Mouse (Mus musculus): ENCODE results near the gene 1700019N19Rik. TPM values are rescaled to one million over a fixed set of nuclear protein-coding genes. Genes with fewer than 3 reads are reported as not detected.
A peak's percentile ranks its signal among the peaks of the same experiment; 100 is the strongest.

Gene 1700019N19Rik
- total and polyA plus RNA-seq, 2 experiments from 2014 or later: not detected

DNA sequence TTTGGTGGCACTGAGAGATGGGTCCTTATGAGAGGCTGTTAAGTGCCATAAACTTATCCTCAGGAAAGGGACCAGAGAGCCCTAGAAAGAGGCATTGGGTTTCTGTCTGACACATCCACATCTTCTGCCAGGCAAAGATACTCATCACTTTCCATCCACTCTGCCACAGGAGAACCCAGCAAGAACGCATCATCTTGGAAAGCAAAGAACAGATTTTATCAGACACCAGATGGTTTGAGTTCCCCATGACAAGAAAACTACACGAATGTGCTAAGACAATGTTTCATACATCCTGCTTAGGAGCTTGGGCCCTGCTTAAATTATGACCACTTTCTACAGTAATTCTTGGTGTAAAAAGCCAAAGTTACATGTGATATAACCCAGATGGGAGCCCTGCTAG is 43.4 kb downstream of the 1700019N19Rik start:
- WGBS: 73% methylated on average over 2 of the region's 2 CpGs
- no peaks in the 10 kb centered on the region for H3K27me3 ChIP-seq (ENCODE audit: insufficient read depth, low read length)
- no peak overlapping the region for H3K4me2 ChIP-seq (ENCODE audit: low read depth)
- DNase-seq (peak; percentile 36), ATAC-seq (peak; percentile 40)
- TF ChIP-seq CTCF (IDR thresholded peaks at IDR 0.05; ENCODE audit: low read depth): no peak
- no peak overlapping the region for H3K4me3 ChIP-seq (ENCODE audit: low read depth, low read length)
- no peak overlapping the region for H3K9ac ChIP-seq
- no peaks in the 10 kb centered on the region for H3K36me3 ChIP-seq (ENCODE audit: insufficient read depth)
- no peaks in the 10 kb centered on the region for H3K4me1 ChIP-seq (ENCODE audit: insufficient read depth)
- H3K9me3 ChIP-seq (ENCODE audit: low read length): no peaks in the 10 kb centered on the region
- no peak overlapping the region for H3K27ac ChIP-seq (ENCODE audit: low read depth, low read length)

- Histone ChIP-seq H3K4me2 (ENCODE audit: low read depth) (no peak overlapping the region), H3K4me3 (ENCODE audit: low read depth, low read length) (no peak overlapping the region), H3K9ac (no peak overlapping the region), H3K27me3 (ENCODE audit: insufficient read depth, low read length) (no peaks in the 10 kb centered on the region), H3K36me3 (ENCODE audit: insufficient read depth) (no peaks in the 10 kb centered on the region), H3K4me1 (ENCODE audit: insufficient read depth) (no peaks in the 10 kb centered on the region), H3K27ac (ENCODE audit: low read depth, low read length) (no peak overlapping the region), H3K9me3 (ENCODE audit: low read length) (no peaks in the 10 kb centered on the region)
- WGBS: 89% methylated on average over 9 of the region's 9 CpGs
- no peak for TF ChIP-seq CTCF (IDR thresholded peaks at IDR 0.05; ENCODE audit: low read depth)
- DNase-seq: no peak
- ATAC-seq: no peak
Observed at GRCm38 (mm10) chr19:58747498-58748000, 46.7 kb downstream of the 1700019N19Rik start.

DNA sequence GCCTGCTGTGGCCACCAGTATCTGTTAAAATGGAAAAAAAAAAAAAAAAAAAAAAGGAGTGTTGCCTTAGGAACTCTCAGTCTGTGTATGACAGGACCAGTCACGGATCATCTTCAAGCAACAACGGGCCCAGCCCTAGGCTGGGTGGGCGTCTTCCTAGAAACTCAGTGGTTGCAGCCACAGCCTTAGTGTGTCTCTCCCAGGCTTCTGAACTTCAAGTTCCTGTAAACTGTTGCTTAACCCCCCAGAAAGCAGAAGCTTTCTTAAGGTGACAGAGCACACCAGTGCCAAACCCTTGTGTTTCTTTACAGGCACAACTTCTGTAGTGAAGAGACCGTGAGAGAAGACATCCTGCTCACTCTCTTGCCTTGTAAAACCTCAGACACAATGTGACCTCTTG is 50.5 kb downstream of the 1700019N19Rik start:
- no peaks in the 10 kb centered on the region for H3K9me3 ChIP-seq (ENCODE audit: low read length)
- H3K4me1 ChIP-seq (ENCODE audit: insufficient read depth): no peaks in the 10 kb centered on the region
- no peak overlapping the region for H3K4me3 ChIP-seq (ENCODE audit: low read depth, low read length)
- H3K27me3 ChIP-seq (ENCODE audit: insufficient read depth, low read length): no peaks in the 10 kb centered on the region
- no peaks in the 10 kb centered on the region for H3K36me3 ChIP-seq (ENCODE audit: insufficient read depth)
- ATAC-seq: no peak
- no peak overlapping the region for H3K9ac ChIP-seq
- WGBS: 86% methylated on average over 4 of the region's 4 CpGs
- no peak for TF ChIP-seq CTCF (IDR thresholded peaks at IDR 0.05; ENCODE audit: low read depth)
- H3K4me2 ChIP-seq (ENCODE audit: low read depth): no peak overlapping the region
- H3K27ac ChIP-seq (ENCODE audit: low read depth, low read length): no peak overlapping the region
- DNase-seq: no peak

GRCm38 (mm10) chr19:58742711-58743110 is 51.5 kb downstream of the 1700019N19Rik start:
- H3K36me3 ChIP-seq (ENCODE audit: insufficient read depth): no peaks in the 10 kb centered on the region
- no peak for TF ChIP-seq CTCF (IDR thresholded peaks at IDR 0.05; ENCODE audit: low read depth)
- no peak overlapping the region for H3K27ac ChIP-seq (ENCODE audit: low read depth, low read length)
- no peaks in the 10 kb centered on the region for H3K9me3 ChIP-seq (ENCODE audit: low read length)
- no peak overlapping the region for H3K9ac ChIP-seq
- no peak overlapping the region for H3K4me3 ChIP-seq (ENCODE audit: low read depth, low read length)
- no peak overlapping the region for H3K4me2 ChIP-seq (ENCODE audit: low read depth)
- ATAC-seq (no peak), DNase-seq (no peak)
- no peaks in the 10 kb centered on the region for H3K4me1 ChIP-seq (ENCODE audit: insufficient read depth)
- WGBS: 94% methylated on average over 4 of the region's 4 CpGs
- H3K27me3 ChIP-seq (ENCODE audit: insufficient read depth, low read length): no peaks in the 10 kb centered on the region

- Histone ChIP-seq H3K36me3 (ENCODE audit: insufficient read depth) (no peaks in the 10 kb centered on the region), H3K4me2 (ENCODE audit: low read depth) (no peak overlapping the region), H3K9ac (no peak overlapping the region), H3K4me1 (ENCODE audit: insufficient read depth) (no peaks in the 10 kb centered on the region), H3K27ac (ENCODE audit: low read depth, low read length) (no peak overlapping the region), H3K4me3 (ENCODE audit: low read depth, low read length) (no peak overlapping the region), H3K27me3 (ENCODE audit: insufficient read depth, low read length) (no peaks in the 10 kb centered on the region), H3K9me3 (ENCODE audit: low read length) (no peaks in the 10 kb centered on the region)
- DNase-seq (no peak), ATAC-seq (no peak)
- no peak for TF ChIP-seq CTCF (IDR thresholded peaks at IDR 0.05; ENCODE audit: low read depth)
- WGBS: 37% methylated on average over 6 of the region's 6 CpGs
Observed at GRCm38 (mm10) chr19:58741036-58741435, 53.2 kb downstream of the 1700019N19Rik start.

DNA sequence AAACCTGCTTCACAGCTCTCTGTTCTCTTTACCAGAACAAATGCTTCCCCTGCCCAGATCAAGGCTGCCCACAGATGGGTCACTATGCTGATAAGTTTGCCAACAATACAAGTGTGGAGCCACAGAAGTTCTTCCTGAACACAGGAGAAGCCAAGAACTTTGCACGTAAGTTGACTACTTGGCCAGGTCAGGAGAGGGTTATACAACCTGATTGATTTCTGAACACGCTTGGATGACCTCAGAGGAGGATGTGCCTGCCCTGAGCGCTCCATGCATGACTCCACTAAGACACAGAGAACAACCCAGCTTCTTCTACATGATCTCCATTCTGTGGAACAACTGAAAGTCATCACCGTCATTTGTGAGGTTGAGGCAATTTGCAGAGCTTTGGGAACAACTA is 56.1 kb downstream of the 1700019N19Rik start:
- H3K27me3 ChIP-seq (ENCODE audit: insufficient read depth, low read length): no peaks in the 10 kb centered on the region
- H3K4me1 ChIP-seq (ENCODE audit: insufficient read depth): no peaks in the 10 kb centered on the region
- H3K4me3 ChIP-seq (ENCODE audit: low read depth, low read length): no peak overlapping the region
- no peak overlapping the region for H3K9ac ChIP-seq
- no peak overlapping the region for H3K27ac ChIP-seq (ENCODE audit: low read depth, low read length)
- 88% methylated on average over 4 of the region's 4 CpGs for WGBS
- H3K4me2 ChIP-seq (ENCODE audit: low read depth): no peak overlapping the region
- no peaks in the 10 kb centered on the region for H3K36me3 ChIP-seq (ENCODE audit: insufficient read depth)
- no peak for DNase-seq
- no peak for TF ChIP-seq CTCF (IDR thresholded peaks at IDR 0.05; ENCODE audit: low read depth)
- no peaks in the 10 kb centered on the region for H3K9me3 ChIP-seq (ENCODE audit: low read length)
- no peak for ATAC-seq

Other genes starting within 250 kb of the 1700019N19Rik start
- 1.1 and 2.1 TPM in 2 replicates for gene Pnlip, start 142.0 kb downstream of the 1700019N19Rik start, total RNA-seq (2014; rRNA removed)
- 0.84 and 1.2 TPM in 2 replicates for gene Pnlip, start 142.0 kb downstream of the 1700019N19Rik start, polyA plus RNA-seq (2015; fragmentation: Nextera tagmentation; extraction: Ambion mirVana)
- 1.5 TPM in 1 of 2 replicates, not detected in the other for gene Pnliprp1, start 65.6 kb downstream of the 1700019N19Rik start, total RNA-seq (2014; rRNA removed)
- gene Pnliprp1, start 65.6 kb downstream of the 1700019N19Rik start, polyA plus RNA-seq (2015; fragmentation: Nextera tagmentation; extraction: Ambion mirVana): 0.15 and 0.21 TPM in 2 replicates
- gene Pnliprp2, start 34.7 kb downstream of the 1700019N19Rik start, total RNA-seq (2014; rRNA removed): 0.08 TPM in 1 of 2 replicates, not detected in the other
- 0.15 TPM in 1 of 2 replicates, not detected in the other for gene Pnliprp2, start 34.7 kb downstream of the 1700019N19Rik start, polyA plus RNA-seq (2015; fragmentation: Nextera tagmentation; extraction: Ambion mirVana)
- gene Eno4, start 149.0 kb upstream of the 1700019N19Rik start, total RNA-seq (2014; rRNA removed): 0.92 and 2.0 TPM in 2 replicates
- gene Eno4, start 149.0 kb upstream of the 1700019N19Rik start, polyA plus RNA-seq (2015; fragmentation: Nextera tagmentation; extraction: Ambion mirVana): 1.0 and 2.0 TPM in 2 replicates
- gene Hspa12a, start 149.2 kb upstream of the 1700019N19Rik start, total RNA-seq (2014; rRNA removed): 53.7 and 75.8 TPM in 2 replicates
- gene Hspa12a, start 149.2 kb upstream of the 1700019N19Rik start, polyA plus RNA-seq (2015; fragmentation: Nextera tagmentation; extraction: Ambion mirVana): 45.5 and 52.6 TPM in 2 replicates

Data from forebrain, postnatal 0 days (tissue).